Mouse (Mus musculus) midbrain, embryonic 12.5 days (tissue): ENCODE measurements at regions not wholly inside any gene's neighbourhood (a gene's known extent, or its start where the extent isn't known, plus 50 kb on each side); places are given as distances from the start of the nearest gene placed in this dataset.
A peak's percentile ranks its signal among the peaks of the same experiment; 100 is the strongest.

Experiments used
- ATAC-seq: fragments of 200-750 bp; cut with Nextera tagmentation; 2 replicates; pipeline ENCODE4 v1.8.0; 2017; ENCODE audit warnings: low read depth, moderate TSS enrichment, moderate library complexity; ENCODE audit not compliant: low FRiP score
- H3K27ac ChIP-seq: fragments of 300-500 bp; sonication (generic); replicated peaks from 2 replicates; pipeline ENCODE4 v1.5.1; 2016; ENCODE audit warnings: mild to moderate bottlenecking
- H3K27me3 ChIP-seq: fragments of 300-500 bp; sonication (generic); 2 replicates; pipeline ENCODE4 v1.6.1; 2016; ENCODE audit warnings: mild to moderate bottlenecking
- H3K36me3 ChIP-seq: fragments of 300-500 bp; sonication (generic); 2 replicates; pipeline ENCODE4 v1.6.1; 2016
- H3K4me1 ChIP-seq: fragments of 300-500 bp; sonication (generic); 2 replicates; pipeline ENCODE4 v1.6.1; 2016
- H3K4me2 ChIP-seq: fragments of 300-500 bp; sonication (generic); replicated peaks from 2 replicates; pipeline ENCODE4 v1.6.1; 2016; ENCODE audit warnings: mild to moderate bottlenecking, moderate library complexity
- H3K4me3 ChIP-seq: fragments of 300-500 bp; sonication (generic); 2 replicates; pipeline ENCODE4 v1.5.1; 2016; ENCODE audit warnings: mild to moderate bottlenecking
- H3K9ac ChIP-seq: fragments of 300-500 bp; sonication (generic); replicated peaks from 2 replicates; pipeline ENCODE4 v1.6.1; 2016; ENCODE audit warnings: mild to moderate bottlenecking, moderate library complexity
- H3K9me3 ChIP-seq: fragments of 300-500 bp; sonication (generic); 2 replicates; pipeline ENCODE4 v1.6.1; 2016; ENCODE audit warnings: mild to moderate bottlenecking
- WGBS: fragments of 180-500 bp; shearing (Covaris S2); methylation state at CpG from one replicate; pipeline ENCODE4 v1.1.7; 2016; 5-methylcytosine and 5-hydroxymethylcytosine counted together

DNA sequence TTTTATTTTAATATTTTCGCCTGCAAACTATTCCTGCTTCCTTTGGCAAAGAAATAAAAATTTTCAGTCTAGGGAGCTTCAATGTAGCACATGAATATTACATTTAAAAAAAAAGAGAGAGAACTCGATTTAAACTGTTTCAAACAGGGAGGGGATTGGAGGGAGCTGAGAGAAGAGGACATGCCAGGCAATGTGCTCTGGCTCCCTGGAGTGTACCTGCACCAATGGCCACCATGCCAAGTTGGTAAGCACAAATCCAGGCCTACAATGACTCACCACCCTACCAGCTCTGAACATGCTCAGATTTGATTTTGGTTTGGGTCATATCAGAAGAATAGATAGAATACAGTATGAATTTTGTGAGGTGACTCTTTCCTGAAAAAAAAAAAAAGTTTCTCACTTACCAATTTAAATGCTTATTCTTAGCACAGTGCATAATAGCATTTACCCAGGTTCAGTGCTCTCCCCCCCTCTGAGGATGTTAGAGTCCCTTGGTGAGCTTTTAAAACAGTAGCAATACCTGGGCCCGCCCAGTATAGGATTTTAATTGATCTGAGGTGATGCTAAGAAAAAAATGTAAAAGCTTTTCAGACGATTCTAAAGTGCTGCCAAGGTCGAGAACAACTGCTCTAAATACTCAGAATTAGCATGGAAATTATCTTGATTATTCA, 80.5 kb upstream of the Mdfic start:
- 15% methylated on average over 5 of the region's 5 CpGs for WGBS
- Histone ChIP-seq H3K4me2 (no peak overlapping the region), H3K36me3 (no peaks in the 10 kb centered on the region), H3K4me1 (peaks cover 13% of the 10 kb centered on the region), H3K9me3 (no peaks in the 10 kb centered on the region), H3K27me3 (no peaks in the 10 kb centered on the region), H3K9ac (no peak overlapping the region), H3K27ac (no peak overlapping the region), H3K4me3 (no peak overlapping the region)
- ATAC-seq, result peak; percentile 61; the same call in 1 of the 2 replicates

DNA sequence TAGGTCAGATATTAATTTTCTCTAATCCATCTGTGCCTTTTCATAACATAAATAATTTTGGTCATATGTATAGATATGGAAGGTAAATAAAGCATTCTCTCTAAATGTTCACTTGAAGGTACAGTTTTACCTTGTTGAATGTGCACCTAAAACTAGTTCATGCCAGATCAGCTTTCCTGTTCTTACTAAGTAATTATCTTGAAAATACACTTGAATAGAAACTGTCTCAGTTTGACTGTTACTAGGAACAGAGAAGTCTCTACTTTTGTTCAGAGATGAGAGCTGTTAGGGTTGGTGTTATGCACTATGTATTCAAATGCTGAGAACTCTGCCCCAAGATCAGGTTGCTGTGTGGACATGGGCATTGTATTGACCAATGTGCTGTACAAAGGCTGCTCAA, 76.2 kb upstream of the Mdfic start:
- H3K36me3 ChIP-seq, result no peaks in the 10 kb centered on the region
- no peak overlapping the region for H3K9ac ChIP-seq
- no peak for ATAC-seq
- H3K4me2 ChIP-seq, result no peak overlapping the region
- no peak overlapping the region for H3K27ac ChIP-seq
- no peak overlapping the region for H3K4me3 ChIP-seq
- peaks cover 7% of the 10 kb centered on the region for H3K4me1 ChIP-seq
- no peaks in the 10 kb centered on the region for H3K27me3 ChIP-seq
- no peaks in the 10 kb centered on the region for H3K9me3 ChIP-seq

DNA sequence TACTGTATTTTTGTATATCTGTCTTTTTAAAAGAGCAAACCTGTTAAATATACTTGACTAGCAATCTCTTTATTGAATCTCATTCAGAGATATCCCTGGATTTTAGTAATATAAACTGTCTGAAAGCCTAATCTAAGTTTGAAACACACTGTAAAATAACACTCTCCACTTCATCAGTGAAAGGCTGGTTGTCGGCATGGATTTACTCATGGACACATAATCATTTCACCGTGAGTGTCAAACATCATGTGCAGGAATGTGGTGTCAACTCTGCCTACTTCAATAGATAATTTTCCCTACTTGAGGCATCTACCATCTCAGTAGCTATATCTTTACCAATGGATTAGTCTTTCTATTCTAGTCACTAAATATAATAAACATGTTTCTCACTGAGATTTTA, 73.0 kb upstream of the Mdfic start:
- Histone ChIP-seq H3K4me2 (no peak overlapping the region), H3K27me3 (no peaks in the 10 kb centered on the region), H3K36me3 (no peaks in the 10 kb centered on the region), H3K4me3 (no peak overlapping the region), H3K9me3 (no peaks in the 10 kb centered on the region), H3K9ac (no peak overlapping the region), H3K27ac (no peak overlapping the region), H3K4me1 (no peaks in the 10 kb centered on the region)
- 91% methylated on average over 2 of the region's 2 CpGs for WGBS
- ATAC-seq, result no peak
